Mouse (Mus musculus) Muller cell, postnatal 12 days (primary cell): ENCODE measurements around the gene Dnttip2.
A peak's percentile ranks its signal among the peaks of the same experiment; 100 is the strongest.
"Not testable (repeated sequence)": the region's sequence is repeated elsewhere in the genome, so short reads cannot be mapped to it uniquely, and the experiment has no call there.

Experiments used
- DNase-seq: peaks from one replicate; pipeline ENCODE4 v3.0.0-alpha.2; 2015; ENCODE audit errors: inconsistent ontology term

The Dnttip2 gene

DNA sequence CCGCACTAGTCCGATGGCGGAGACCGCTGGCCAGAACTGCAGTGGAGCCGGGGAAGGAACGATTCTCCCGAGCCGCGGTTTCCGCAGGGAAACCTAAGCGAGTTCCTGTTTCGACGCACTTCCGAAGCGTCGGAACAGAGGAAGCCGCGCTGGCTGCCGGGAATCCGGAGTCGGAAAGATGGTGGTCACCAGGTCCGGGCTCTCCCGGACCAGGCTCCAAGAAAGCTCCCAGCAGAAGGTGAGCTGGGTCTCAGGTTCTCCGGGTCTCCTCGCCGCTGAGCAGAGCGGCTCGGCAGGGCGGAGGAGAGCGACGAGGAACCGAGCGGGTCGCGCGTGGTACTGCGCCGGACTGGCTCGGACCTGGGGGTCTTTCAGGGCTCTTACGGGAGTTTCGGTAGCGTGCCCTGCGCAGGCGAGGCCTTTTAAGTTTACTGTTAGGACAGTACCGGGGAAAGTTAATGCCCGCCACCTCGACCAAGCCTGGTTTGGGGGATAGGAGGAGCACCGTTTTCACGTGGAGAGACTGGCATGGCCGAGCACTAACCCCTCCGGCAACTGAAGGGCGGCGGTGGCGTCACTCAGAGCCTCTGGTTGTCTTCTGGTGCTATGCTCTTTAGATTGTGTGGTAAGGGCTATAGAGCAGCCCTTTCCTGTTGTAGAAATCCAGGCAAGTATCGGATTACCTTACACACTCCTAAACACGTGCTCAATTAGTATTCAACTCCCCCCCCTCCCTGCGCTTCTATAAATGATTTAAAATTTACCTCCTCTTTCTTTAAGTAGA, at the start of gene Dnttip2:
TSS of gene Dnttip2 (plus strand) at position 148 of the 784 bp plus-strand sequence.
- DNase-seq: peak; percentile 95

DNA sequence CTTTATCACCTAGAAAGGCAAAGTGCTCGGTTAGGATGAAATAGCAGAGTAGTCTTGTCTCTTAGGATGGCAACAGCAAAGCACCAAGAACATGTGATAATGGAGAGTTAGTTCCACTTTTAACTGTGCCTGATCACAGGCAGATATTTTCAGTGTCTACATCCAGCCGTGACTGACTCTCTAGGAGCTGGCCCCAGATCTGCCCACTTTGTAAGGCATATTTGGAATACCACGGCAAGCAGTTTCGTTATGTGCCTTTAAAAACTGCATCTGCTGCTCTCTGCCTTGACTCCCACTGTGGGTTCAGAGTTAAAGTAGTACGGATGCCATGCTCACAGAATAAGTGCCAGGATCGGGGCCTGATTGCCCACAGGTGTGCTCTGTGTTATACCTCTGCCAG, 47.2 kb upstream of the Dnttip2 start:
- not testable (repeated sequence) for DNase-seq

DNA sequence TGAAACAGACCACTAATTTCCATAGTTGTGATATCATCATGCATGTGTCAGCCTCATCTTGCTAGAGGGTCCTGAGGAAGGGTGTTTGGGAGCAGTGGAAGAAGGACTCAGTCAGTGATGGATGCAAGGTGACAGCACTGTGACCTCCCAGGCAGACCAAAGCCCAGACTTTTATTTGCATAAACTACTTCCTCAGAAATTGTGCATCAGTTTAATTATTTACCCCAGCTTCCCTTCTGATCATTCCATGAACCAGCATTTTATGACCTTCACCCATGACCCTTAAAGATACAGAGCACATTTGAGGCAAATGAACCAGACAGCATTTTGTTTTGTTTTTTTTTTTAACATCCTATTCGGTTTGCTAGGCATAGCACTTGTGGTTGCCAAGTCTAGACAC, 38.4 kb upstream of the Dnttip2 start:
- DNase-seq: no peak

DNA sequence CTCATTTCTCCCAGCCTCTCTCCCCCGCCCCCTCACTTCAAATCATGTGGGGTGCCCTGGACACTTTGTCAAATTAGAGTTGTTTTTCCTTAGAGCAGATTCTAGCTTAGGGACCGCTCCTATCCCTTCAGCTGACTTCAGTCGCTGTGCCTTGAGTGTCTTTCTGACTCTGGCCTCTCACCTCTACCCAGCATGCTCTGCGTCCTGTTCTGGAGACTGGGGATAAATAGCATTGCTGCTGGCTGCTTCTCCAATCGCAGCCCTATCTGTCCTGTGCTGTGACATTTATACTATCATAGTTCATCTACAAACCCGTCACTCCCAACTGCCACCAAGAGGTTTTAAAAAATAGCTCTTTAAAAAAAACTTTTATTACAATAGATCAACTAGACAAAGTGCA, 31.3 kb upstream of the Dnttip2 start:
- no peak for DNase-seq

DNA sequence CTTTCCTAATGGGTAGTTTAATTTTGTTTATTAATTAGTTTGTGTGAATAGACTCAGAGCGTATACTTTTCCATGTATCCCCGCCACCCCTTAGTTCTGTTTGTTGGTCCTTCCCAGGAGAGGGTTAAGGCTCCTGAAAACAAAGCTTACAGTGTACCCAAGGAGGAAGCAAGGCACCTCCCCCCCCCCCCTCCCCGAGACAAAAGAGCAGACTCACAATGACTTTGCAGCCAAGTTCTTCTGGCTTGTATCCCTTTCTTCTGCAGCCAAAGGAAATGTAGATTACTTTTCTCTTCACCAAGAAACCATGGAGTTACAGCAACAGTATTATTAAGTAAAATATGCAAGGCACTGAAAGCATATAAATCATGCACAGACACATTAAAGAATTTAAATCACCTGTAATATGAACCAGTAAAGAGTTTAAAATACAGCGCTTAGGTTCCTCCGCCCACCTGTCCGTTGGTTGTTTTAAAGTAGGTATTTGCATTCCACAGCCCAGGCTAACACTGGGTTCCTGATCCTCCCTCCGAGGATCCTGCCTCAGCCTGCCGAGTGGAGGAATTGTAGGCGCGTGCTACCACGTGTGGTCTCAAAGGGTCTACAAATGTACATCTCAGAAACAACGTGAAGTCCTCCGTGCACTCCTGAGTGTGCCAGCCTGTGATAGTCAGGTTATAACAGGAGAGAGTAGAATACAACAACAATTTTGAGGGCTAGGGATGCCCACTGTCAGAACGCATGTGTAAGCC, 30.6 kb upstream of the Dnttip2 start:
- no peak for DNase-seq

DNA sequence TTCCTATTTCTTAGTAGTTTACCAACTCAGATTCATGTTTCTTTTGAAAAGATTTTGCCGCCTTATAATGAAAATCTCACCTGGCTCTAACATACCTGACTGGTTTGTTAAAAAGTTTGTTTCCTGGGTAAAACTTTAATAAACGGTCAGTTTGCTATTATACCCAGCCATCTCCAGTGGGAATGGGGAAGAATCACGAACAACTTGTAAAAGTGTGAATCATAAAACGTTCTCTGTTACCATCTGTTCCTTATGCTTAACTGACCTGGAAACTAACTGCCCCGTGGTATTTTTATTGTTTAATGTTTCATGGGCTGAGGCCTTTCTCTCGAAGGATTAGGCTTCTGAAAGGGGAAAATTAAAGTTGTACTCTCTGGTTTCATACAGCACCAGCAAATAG, 29.4 kb upstream of the Dnttip2 start:
- no peak for DNase-seq

DNA sequence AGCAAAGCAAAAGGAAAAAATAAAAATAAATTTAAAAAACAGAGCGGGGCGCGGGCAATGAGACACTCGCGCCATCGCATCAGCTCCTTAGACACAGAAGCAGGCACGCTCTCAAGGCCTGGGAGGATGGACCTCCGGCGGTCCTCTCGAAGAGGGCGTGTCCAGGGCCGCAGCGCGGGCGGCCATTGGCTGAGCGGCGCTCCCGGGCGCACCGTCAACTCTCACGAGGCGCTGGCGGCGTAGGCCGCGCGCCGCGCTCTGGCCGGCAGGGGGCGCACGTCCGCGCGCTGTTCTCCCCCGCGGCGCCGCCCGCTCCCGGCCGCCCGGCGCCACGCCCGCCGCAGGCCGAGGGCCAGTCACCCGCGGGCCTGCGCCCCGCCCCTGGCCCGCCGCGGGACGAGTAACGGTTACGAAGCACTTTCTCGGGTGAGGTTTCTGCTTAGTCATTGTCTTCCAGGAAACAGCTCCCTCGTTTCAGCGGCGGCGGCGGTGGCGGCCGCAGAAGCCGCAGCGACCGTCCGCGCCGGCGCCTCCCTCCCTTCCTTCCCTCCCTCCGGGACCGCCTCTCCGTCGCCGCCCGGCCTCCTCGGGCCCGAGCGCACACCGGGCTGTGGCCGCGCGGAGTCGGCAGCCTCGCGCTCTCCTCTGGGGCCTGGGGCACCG, 28.8 kb upstream of the Dnttip2 start, which contains the start of gene Gclm:
TSS of gene Gclm (plus strand) at position 343 of the 663 bp plus-strand sequence.
- peak; percentile 96 for DNase-seq

DNA sequence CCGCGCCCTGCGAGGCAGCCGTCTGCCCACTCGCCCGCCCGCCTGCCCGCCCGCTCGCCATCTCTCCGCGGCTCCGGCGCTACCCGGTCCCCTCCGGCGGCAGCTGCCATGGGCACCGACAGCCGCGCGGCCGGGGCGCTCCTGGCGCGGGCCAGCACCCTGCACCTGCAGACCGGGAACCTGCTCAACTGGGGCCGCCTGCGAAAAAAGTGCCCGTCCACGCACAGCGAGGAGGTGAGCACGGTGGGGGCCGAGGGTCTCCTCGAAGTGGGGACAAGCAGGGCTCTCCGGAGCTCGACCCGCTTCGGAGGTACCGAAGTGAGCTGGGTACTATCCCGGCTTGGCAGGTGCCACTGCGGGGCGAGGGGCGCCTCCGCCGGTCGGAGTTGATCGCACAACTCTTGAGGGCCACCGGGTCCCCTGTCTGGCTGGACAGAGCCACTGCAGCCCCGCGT, 28.3 kb upstream of the Dnttip2 start:
- peak; percentile 77 for DNase-seq

DNA sequence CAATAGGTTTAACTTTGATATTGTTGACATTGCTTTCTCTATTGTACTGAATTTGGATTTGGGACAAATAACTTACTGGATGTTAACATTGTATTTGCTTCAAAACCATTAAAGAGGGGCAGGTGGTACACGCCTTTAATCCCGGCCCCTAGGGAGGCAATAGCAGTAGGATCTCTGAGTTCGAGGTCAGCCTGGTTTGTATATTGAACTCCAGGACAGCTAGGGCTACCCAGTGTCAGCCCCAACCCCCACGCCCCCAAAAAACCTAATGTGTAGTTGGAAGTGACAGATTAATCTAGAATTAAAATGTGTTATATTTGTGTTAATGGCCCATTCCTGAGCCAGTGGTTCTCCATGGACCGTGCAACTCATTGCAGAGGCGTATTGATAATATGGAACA, 27.8 kb upstream of the Dnttip2 start:
- no peak for DNase-seq

DNA sequence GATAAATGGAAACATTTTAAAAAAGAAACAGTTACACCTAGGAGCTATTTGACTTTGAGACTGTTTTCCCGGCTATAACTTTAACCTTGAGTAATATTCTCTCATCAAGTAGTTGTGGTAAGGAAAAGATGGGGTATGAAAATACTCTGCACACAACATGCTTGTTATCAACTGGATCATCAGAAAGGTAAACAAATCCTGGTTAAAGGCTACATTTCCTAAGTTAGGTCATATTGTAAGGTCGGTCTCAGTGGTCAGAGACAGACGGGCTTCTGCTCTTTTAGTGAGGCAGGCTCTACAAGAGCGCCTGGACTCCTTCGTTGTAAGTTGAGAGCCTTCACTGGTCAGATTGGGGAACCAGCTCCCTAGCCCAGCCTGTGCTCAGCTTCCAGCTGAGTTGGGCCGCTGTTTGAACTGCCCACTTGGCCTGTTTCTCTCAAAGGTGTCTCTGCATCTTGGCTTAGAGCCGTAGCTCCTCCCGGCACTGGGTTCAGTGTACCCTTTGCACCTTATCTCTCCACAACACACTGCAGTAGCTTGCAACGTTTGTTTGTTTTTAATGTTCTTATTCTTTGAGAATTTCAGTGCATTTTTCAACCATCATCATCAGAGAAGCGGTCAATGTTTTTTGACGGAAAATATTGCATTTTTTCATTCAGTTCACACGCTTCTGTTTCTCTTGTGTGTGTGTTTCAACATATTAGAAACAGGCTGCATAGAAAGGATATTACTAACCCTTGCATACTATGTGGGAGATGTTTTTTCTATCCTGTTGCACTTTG, 27.0 kb upstream of the Dnttip2 start:
- no peak for DNase-seq

DNA sequence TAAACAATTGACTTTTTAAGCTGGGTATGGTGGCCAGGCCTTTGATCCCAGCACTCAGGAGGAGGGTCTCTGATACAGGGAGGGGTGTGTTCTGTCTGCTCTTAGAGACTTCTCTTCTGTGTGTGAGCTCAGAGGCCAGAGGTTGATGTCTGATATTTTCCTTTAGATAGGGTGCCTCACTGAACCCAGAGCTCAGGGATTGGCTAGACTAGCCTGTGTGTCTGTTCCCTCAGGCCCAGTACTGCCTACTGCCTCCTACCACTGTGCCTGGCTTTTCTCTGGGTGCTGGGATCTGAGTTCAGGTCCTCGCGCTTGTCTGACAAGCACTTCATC, 26.5 kb upstream of the Dnttip2 start:
- DNase-seq: no peak

DNA sequence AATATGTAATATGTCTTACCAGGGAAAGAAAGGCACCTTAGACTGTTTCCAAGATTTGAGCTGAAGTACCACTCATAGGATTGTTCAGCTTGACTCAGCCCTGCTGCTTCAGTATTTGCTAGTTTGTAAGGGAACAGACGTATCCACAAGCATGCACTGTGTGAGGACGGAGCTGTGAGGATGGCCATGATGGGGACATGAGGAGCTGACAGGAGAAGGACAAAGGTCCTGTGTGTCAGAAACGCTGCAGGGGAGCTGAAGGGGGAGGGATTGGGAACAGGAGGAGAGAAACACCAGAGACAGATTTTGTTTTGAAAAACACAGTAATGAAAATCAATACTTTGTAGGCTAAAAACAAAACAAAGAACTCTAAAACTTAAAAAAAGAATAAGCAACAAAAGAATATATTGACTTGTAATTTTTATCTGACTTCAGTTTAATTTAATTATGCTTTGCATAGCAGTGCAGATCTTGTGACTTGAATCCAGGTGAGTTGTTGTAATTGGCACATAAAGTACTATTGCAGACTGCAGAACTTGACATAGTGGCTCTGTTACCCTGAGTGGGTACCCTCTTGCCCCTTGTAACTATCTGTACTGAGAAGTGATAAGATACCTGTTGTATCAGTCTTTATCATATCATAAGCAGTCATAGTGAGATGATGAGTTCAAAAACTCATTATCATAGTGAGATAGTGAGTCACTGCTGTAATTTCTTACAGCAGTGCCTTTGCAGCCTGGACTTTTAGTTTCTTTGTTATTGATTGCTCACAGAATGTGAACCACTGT, 21.5 kb upstream of the Dnttip2 start:
- DNase-seq: no peak

DNA sequence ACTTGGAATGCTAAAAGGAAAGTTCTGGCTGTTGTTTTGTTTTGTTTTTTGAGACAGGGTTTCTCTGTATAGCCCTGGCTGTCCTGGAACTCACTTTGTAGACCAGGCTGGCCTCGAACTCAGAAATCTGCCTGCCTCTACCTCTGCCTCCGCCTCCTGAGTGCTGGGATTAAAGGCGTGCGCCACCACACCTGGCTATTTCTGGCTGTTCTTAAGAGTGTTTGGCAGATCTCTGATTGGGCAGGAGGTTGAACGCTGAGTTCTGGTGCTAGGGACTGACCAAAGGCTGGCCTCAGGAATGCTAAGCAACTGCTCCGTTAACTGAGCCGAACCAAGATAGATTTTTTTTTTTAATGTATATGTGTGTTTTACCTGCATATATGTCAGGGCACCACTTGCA, 20.1 kb upstream of the Dnttip2 start:
- DNase-seq: not testable (repeated sequence)

DNA sequence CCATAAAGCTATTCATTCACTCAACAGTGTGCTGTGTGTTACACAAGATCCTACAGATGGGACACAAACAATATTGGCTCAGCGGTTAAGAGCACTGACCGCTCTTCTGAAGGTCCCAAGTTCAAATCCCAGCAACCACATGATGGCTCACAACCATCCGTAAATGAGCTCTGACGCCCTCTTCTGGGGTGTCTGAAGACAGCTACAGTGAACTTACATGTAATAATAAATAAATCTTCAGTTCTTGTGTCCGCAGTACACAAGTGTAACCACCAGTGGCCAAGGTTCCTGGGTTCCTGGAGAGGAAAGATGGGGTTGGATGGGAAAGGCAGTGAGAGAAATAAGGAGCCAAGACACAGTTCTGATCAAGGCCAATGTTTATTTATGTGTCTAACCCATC, 4.2 kb upstream of the Dnttip2 start:
- DNase-seq: no peak

DNA sequence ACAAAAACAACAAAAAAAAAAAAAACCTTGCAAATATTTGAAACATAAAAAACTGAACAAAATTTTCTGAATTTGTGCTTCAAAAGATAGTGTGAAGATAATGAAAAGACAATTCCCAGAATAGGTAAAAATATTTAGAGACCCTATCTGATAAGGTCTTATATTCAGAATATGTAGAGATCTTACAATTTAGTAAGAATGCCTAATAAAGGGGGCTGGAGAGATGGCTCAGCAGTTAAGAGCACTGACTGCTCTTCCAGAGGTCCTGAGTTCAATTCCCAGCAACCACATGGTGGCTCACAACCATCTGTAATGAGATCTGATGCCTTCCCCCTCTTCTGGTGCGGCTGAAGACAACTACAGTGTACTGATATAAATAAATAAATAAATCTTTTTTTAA, 1.6 kb upstream of the Dnttip2 start:
- DNase-seq: not testable (repeated sequence)

DNA sequence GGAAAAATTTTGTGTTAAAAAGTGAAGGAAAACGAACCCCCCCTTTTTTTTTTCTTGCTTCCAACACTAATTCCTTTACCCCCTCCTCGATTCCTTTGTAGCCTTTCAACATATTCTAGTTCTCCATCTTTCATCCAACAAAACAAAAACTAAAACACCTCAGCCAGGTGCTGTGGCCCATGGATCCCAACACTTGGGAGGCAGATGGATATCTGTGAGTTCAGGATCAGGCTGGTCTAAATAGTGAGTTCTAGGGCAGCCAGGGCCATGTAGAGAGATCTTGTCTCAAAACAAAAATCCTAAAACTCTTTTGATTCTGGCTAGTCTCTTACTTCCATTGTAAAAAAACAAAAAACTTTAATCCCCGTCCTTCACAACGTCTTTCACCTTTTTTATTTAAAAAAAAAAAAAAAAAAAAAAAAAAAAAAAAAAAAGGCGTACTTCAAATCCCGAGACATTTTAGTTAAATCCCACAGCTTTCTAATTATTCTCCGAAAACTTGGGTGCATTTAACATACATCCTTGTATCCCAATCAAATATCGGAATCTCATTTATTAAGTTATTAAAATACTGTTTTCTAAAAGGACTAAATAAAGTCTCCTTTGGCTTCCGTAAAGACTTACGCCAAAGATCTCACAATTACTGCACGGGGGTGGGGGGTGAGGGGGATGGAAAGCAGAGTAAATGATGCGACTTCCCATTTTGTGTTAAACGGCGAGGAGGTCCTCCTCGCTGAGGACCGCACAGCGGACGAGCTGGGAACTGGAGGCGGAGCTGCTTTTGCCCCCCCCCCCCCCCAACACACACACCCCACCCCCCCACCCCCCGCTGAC, 564 bp upstream of the Dnttip2 start:
- DNase-seq: no peak

DNA sequence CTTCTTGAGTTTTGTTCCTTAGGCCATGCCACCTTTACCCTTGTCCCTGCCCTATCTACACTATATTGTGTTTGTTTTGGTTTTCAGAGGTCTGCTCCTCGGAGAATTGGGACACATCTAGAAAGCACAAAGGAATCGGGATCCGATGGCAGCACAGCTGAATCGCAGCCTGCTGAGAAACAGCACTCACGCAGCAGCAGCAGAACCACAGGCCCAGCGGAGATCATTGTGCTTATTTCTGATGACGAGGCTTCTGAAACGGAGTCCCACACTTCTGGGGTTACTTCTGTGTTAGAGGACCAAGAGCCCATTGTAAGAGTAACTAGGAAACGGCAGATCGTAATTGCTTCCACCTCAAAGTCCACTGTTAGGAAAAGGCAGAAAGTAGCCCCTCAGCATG, 923 bp downstream of the Dnttip2 start:
- no peak for DNase-seq

DNA sequence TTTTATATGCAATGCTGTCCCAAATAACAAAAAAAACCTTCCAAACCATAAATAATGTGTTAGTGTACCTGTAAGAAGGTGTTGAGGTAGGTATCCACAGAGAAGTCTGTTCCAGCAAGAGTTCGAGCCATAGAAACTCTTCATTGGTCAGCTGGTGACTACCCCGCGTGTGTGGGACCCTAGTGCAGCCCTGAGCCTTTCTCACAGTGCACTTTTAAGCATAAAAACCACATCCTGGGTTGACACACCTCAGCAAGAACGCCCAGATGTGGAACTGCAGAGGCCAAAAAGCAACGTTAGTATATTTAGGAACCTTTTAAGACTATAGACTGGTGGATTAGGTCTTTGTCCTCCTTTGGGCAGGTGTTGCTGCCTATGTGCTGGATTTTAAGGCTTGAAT, 13.0 kb downstream of the Dnttip2 start:
- DNase-seq: no peak

DNA sequence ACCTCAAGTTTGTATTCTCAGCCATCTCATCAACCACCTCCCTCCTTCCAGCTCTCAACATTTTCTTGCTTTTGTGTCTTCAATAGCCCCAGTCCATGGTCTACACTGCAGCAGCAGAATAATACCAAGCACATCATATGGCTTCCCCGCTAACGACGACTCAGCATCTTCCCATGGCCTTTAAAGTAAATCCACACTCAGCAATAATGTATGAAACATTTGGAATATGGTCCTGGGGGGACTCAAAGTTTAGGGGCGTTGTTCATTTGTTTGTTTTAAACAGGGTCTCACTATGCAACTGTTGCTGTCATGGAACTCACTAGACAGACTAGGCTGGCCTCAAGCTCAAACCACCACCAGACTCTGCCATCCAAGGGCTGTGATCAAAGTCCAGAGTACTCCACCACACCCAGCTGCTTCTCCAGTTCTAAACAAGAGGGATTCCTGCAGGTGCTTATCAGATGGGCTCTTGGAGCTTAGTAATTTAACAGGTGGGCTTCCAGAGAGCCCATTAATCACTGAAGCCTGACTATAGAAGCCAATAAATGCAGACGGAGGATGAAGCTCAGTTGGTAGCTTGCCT, 14.5 kb downstream of the Dnttip2 start:
- no peak for DNase-seq

DNA sequence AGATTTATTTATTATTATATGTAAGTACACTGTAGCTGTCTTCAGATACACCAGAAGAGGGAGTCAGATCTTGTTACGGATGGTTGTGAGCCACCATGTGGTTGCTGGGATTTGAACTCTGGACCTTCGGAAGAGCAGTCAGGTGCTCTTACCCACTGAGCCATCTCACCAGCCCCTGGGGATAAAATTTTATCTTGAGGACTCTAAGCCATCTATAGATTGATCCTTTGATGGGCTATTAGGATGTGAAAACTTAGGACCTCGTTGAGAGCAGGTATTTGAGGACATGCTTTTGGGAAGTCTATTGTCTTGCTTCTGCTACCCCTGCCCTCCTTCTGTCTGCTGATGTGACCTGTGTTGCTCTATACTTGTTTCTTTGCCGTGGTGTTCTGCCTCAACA, 15.2 kb downstream of the Dnttip2 start:
- not testable (repeated sequence) for DNase-seq
